Mouse (Mus musculus): ENCODE measurements around the gene Gm12216.
"Not testable (repeated sequence)": the region's sequence is repeated elsewhere in the genome, so short reads cannot be mapped to it uniquely, and the experiment has no call there.

Gene Gm12216

GRCm38 (mm10) chr11:53769760-53770124 lies 89.3 kb downstream of the Gm12216 start, which contains the start of gene Irf1:
TSS of gene Irf1 (plus strand) at chr11:53770014.
- DNase-seq: peak; percentile 84

GRCm38 (mm10) chr11:53769185-53769576 lies 89.9 kb downstream of the Gm12216 start:
- no peak for DNase-seq

GRCm38 (mm10) chr11:53768422-53769184 lies 90.5 kb downstream of the Gm12216 start:
- no peak for DNase-seq

- DNase-seq: no peak
These were observed 94.5 kb downstream of the Gm12216 start for GRCm38 (mm10) chr11:53764581-53764980.

GRCm38 (mm10) chr11:53763496-53764140 lies 95.4 kb downstream of the Gm12216 start:
- DNase-seq: peak; percentile 83

- DNase-seq: peak; percentile 53
These were observed 96.1 kb downstream of the Gm12216 start for GRCm38 (mm10) chr11:53762827-53763495.

- DNase-seq: no peak
These were observed 96.6 kb downstream of the Gm12216 start for GRCm38 (mm10) chr11:53762426-53762825.

- DNase-seq: peak; percentile 44
These were observed 97.2 kb downstream of the Gm12216 start for GRCm38 (mm10) chr11:53761822-53762221.

- DNase-seq: no peak
These were observed 97.8 kb downstream of the Gm12216 start for GRCm38 (mm10) chr11:53761284-53761683.

- DNase-seq: no peak
These were observed 99.3 kb downstream of the Gm12216 start for GRCm38 (mm10) chr11:53759545-53760406.

GRCm38 (mm10) chr11:53758791-53759351 lies 100.2 kb downstream of the Gm12216 start:
- no peak for DNase-seq

GRCm38 (mm10) chr11:53758033-53758432 lies 101.0 kb downstream of the Gm12216 start:
- DNase-seq: not testable (repeated sequence)

GRCm38 (mm10) chr11:53757612-53758011 lies 101.4 kb downstream of the Gm12216 start:
- no peak for DNase-seq

- no peak for DNase-seq
These were observed 104.0 kb downstream of the Gm12216 start for GRCm38 (mm10) chr11:53755011-53755595.

GRCm38 (mm10) chr11:53749716-53750352 lies 109.2 kb downstream of the Gm12216 start:
- no peak for DNase-seq

- DNase-seq: no peak
These were observed 109.8 kb downstream of the Gm12216 start for GRCm38 (mm10) chr11:53749306-53749705.

GRCm38 (mm10) chr11:53748614-53749013 lies 110.4 kb downstream of the Gm12216 start:
- no peak for DNase-seq

- DNase-seq: no peak
These were observed 111.1 kb downstream of the Gm12216 start for GRCm38 (mm10) chr11:53747985-53748384.

GRCm38 (mm10) chr11:53745260-53745659 lies 113.8 kb downstream of the Gm12216 start:
- DNase-seq: no peak

GRCm38 (mm10) chr11:53742353-53742752 lies 116.7 kb downstream of the Gm12216 start:
- no peak for DNase-seq

GRCm38 (mm10) chr11:53737573-53737946 lies 121.5 kb downstream of the Gm12216 start:
- no peak for DNase-seq

All from right cerebral cortex, postnatal 14 days (tissue).